Mouse (Mus musculus) activated CD4-positive, CD25-positive, alpha-beta regulatory T cell, adult 4 months (primary cell): ENCODE measurements around the gene Apobec3. TPM values are rescaled to one million over a fixed set of nuclear protein-coding genes. Genes with fewer than 3 reads are reported as not detected.

Source experiments
- ATAC-seq: one replicate; pipeline ENCODE4 v1.8.0; 2017
- polyA plus RNA-seq, 2 experiments: library from polyadenylated mRNA; unstranded; fragments of 100-300 nt; shearing (Covaris generic); gene quantifications; one replicate each; pipeline ENCODE4 v1.2.1; 2017

Apobec3 gene
- polyA plus RNA-seq = 100 to 1,000 TPM; 505 to 519 TPM

GRCm38 (mm10) chr15:79891436-79892212 is at the start of gene Apobec3:
Gene Apobec3, plus strand, starts transcription at chr15:79891659.
- ATAC-seq = peak; percentile 46

DNA sequence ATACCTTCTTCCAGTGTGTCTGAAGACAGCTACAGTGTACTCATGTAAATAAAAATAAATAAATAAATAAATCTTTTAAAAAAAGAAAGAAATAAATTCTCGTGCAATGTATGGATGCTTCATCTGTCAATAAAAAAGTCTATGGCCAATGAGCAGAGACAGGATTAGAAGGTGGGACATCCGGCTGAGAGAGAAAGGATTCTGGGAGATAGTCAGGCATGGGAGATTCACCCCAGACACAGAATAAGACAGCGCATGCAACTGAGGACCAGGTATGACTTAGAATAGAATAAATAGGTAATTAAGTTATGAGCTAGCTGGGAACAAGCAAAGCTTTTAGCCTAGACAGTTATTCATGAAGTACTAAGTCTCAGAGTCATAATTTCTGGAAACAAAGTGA is 48.5 kb upstream of the Apobec3 start:
- no peak for ATAC-seq

- ATAC-seq = no peak
These were observed 45.5 kb upstream of the Apobec3 start for GRCm38 (mm10) chr15:79845986-79846385.

GRCm38 (mm10) chr15:79847100-79847499 is 44.4 kb upstream of the Apobec3 start:
- ATAC-seq = no peak

GRCm38 (mm10) chr15:79850143-79850542 is 41.3 kb upstream of the Apobec3 start:
- ATAC-seq = no peak

- ATAC-seq = no peak
These were observed 32.5 kb upstream of the Apobec3 start for GRCm38 (mm10) chr15:79858979-79859378.

- no peak for ATAC-seq
These were observed 31.6 kb upstream of the Apobec3 start for GRCm38 (mm10) chr15:79859821-79860220.

- no peak for ATAC-seq
These were observed 24.0 kb upstream of the Apobec3 start for GRCm38 (mm10) chr15:79867260-79868002.

DNA sequence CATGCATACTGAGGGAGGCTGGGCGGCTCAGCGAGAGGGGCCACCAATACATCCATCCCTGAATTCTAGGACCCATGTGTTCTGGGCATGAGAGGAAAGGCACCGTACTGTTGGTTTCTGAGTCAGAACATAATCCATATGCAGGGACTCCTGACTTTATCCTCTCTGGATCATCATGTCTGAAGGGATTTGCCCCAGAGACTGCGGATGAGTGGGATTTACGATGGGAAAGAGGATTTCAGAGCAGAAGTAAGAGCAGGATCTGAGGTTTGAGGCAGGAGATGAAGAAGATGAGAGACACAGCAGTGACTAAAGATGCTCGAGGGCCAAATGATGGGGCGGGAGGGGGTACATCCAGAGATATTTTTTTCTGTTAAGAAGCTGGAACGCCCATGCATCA is 17.9 kb upstream of the Apobec3 start:
- no peak for ATAC-seq

- ATAC-seq = no peak
These were observed 17.5 kb upstream of the Apobec3 start for GRCm38 (mm10) chr15:79873995-79874394.

DNA sequence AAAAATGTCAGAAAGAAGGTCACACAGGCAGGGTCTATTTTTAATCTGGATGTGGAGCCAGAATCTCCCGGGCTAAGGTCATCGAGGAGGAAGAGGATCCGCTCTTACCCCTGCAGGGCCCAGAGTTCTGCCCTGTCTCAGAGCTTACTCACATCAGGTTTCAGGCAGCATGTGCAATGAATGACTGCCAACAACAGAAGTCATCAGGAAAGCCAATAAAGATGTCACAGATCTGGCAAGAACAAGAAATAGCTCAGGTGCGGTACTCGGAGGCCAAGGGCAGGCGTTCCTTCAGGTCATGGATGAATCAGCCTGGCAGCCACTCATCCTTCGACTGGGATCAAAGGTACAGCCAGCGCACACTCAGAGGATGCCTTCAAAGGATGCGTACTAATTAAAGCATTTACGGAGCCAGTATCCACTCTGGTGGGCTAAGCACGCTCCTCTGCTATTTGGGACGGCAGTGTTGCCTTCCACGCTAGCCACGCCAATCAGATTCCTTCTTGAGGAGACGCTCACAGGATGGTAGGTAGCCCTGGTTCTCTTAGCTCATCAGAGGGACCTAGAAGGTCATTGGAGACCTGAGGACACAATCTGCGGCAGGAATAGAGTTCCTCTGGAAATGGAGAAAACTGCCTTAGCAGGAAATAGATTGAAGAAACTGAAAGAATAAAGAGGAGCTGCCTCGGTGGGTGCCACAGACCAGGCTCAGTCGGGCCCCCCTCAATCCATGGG is 16.0 kb upstream of the Apobec3 start:
- ATAC-seq = no peak

DNA sequence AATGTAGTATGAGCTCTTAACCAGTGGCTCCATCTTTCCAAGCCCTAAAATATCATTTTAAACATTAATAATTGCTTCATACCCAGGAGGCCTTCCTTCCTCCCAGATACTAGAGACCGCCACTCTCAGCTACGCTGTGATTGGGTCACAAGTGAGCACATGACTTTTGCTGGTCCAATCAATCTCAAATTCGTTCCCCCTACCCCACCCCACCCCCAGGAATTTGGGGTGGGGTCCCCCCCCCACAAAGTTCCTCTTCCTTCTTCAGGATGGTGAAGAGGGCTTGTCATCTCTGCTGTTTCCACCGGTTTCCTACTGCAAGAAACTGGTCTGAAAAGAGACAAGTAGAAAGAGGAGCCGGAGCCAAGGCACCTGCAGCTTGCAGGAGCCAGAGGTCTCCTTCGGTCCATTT is 12.7 kb upstream of the Apobec3 start:
- no peak for ATAC-seq

DNA sequence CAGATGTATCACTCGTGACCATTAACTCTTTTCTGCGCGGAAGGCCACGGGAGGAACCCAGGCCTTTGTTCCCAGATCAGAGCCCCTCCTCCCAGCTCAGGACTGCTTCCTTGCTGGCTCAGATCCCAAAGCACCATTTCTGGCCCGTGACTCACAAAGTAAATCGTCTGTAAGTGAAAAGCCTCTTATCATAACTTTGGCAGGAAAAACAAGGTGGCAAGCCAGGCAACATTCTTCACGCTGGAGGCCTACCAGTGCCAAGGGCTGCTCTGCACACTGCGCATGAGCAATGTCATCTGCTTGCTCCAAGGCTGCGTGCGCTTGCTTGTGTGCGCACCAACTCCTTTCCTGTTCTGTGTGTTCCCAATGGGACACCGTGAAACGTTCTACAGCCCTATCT is 12.1 kb upstream of the Apobec3 start:
- no peak for ATAC-seq

DNA sequence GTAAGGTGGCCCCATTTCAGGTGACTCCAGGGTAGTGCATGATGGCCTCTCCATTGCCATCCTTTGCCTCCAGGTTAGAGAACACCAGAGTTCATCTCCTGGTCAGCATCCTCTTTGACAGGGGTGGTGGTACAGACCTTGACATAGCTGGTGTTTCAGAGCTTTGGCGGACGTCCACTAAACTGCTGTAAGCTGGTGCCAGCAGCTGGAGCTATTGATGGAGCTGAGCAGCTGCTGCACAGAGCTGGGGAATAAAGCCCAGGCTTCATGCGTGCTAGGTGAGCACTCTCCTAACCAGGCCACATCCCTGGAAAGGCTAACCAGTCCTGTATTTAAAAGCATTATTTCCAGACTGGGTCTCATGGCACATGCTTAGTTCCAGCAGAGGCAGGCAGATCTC is 11.0 kb upstream of the Apobec3 start:
- ATAC-seq = no peak

DNA sequence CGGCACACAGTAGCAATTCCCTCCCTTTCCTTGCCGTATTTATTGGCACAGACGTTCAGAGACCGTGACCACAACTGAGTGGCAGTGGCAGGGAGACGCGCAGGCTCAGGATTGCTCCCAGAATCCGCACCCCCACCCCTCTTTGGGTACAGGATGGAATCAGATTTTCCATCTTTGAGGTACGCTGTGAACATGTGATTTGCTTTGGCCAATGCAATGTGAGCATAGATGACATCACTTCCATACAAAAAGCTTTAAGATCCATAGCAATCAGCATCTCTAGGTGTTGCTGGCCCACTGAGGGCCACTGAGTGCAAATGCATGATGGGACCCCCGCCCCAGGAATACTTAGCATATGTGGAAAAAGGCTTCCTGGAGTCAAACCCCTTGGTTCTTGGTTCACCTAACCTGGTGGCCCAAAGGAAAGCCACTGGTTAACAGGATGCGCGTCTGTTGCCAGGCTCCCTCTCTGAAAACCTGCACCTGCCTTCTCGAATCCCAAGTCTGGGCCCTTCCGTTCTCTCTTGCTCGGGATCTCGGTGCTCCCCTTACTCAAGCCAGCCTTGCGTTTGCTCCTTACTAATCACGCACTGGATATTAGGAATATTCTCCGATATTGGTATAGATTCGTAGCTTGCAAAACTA is 8.7 kb upstream of the Apobec3 start:
- ATAC-seq = peak; percentile 37

- ATAC-seq = peak; percentile 91
These were observed 8.1 kb upstream of the Apobec3 start for GRCm38 (mm10) chr15:79883352-79883822.

DNA sequence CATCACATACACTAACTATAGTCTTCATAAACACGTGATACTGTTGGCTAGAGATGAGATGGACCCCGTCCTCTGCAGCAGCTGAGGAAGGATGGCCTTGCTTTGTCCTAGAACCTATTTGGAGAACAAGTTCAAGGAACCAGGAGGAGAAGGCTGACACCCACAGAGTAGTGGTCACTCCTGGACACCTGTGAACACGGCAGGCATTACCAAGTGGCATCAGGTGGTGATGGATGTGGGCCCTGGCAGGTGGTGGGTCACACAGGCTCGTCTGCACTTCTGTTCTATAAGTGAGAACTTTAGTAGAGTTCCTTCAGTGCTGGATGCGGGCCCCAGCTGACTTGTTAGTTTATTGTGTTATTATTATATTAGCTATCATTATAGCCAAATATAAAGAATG is 6.6 kb upstream of the Apobec3 start:
- ATAC-seq = no peak

DNA sequence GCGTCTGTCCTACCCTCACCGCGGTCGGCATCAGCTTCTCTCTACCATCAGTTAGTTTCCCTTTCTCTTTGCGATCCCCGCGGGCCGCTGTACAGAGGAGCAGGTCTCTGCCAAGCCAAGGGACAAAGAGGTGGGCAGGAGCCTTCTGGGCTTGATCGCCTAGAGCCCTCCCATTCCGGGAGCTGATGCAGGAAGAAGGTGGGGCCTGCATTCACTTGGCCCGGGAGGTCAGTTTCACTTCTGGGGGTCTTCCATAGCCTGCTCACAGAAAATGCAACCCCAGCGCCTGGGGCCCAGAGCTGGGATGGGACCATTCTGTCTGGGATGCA is 718 bp downstream of the Apobec3 start:
- peak; percentile 48 for ATAC-seq

- no peak for ATAC-seq
These were observed 1.8 kb downstream of the Apobec3 start for GRCm38 (mm10) chr15:79892995-79893823.

DNA sequence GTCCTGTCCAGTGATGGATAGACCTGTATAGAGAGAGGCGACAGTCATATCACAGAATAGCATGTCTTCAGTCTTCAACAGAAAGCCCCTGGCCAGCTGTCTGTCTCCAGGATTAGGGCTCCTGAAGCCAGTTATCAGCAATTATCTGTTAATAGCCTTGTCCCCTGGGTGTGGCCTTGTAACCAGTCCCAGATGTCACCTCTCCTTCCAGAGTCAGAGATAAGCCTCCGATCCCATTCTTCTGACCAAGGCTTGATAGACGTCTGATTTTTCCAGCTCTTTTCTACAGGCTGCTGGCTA is 2.3 kb downstream of the Apobec3 start:
- no peak for ATAC-seq

GRCm38 (mm10) chr15:79894343-79894742 is 2.9 kb downstream of the Apobec3 start:
- ATAC-seq = no peak
